ENCODE assay signal across 8 mouse cellular contexts in genomic region chr7:68829861-68830260, GRCm38 (mm10).
DNase-seq lines count a peak whose midpoint lies in the region; ATAC-seq and TF ChIP-seq lines count a peak whose summit lies in the region.

No protein-coding gene starts in this region.

- ATAC-seq in Patski = peak; percentile 78
- ATAC-seq in frontal cortex, adult (ENCODE audit: low TSS enrichment) = peak; percentile 80
- peak; percentile 79; the same call in 1 of the 2 replicates for ATAC-seq in hindbrain, embryonic 15.5 days (ENCODE audit: low FRiP score, low read depth)

- DNase-seq in Patski (ENCODE audit: low read depth, low spot score) = peak; percentile 6
- DNase-seq in cerebellum, adult 2 months = peak; percentile 45 to 68
- DNase-seq in layer of hippocampus, postnatal 10 days (ENCODE audit: low spot score in 2 of 2) = peak; percentile 92 to 93
- DNase-seq in lung, postnatal 36 days = peak; percentile 88
- peak; percentile 83 for DNase-seq in retina, postnatal 1 day
- DNase-seq in urinary bladder, postnatal 10 days (ENCODE audit: low spot score) = peak; percentile 62

- H3K27me3 ChIP-seq in Patski = peaks cover 29% of the 10 kb centered on the region
- no peaks in the 10 kb centered on the region for H3K27me3 ChIP-seq in cerebellum, adult 2 months (ENCODE audit: control insufficient read depth, insufficient read depth, low read length)
- H3K27me3 ChIP-seq in hindbrain, embryonic 15.5 days = 0 out of 2 replicates have a peak, but pooled peaks cover 2% of the 10 kb centered on the region

- TF ChIP-seq CTCF in Patski (IDR thresholded peaks at IDR 0.05) = peak; percentile 90
- TF ChIP-seq CTCF in cerebellum, adult 2 months (IDR thresholded peaks at IDR 0.05; ENCODE audit: borderline replicate concordance, insufficient read depth, low read depth, low read length) = peak; percentile 78

- H3K27ac ChIP-seq in cerebellum, adult 2 months (ENCODE audit: insufficient read depth, low read length) = no peak overlapping the region
- H3K27ac ChIP-seq in hindbrain, embryonic 15.5 days (replicated peaks) = no peak overlapping the region

- H3K9ac ChIP-seq in hindbrain, embryonic 15.5 days = no peak overlapping the region

- POLR2A ChIA-PET in Patski (lab: Charles Lee) = no interaction called here

- H3K4me3 ChIP-seq in cerebellum, adult 2 months (replicated peaks; ENCODE audit: insufficient read depth, low read depth, low read length) = no peak overlapping the region
- H3K4me3 ChIP-seq in hindbrain, embryonic 15.5 days = no peak overlapping the region

- in situ Hi-C loops in Patski (cut with MboI; ENCODE audit: low pct_unique_long_range_greater_than_20kb) = loop anchor here (5.0 kb wide), 1 partner anchor 458 kb away; no protein-coding TSS in a partner anchor

- CTCF ChIA-PET in Patski (lab: Charles Lee) = interaction anchor here (1.0 to 5.9 kb wide), 7 partner anchors 11 to 249 kb away, joined by 3 to 34 read pairs (median 4); no protein-coding TSS in a partner anchor

- no peaks in the 10 kb centered on the region for H3K4me1 ChIP-seq in cerebellum, adult 2 months (ENCODE audit: control insufficient read depth, insufficient read depth, low read length)
- no peaks in the 10 kb centered on the region for H3K4me1 ChIP-seq in hindbrain, embryonic 15.5 days (replicated peaks)

- TF ChIP-seq POLR2A in cerebellum, adult 2 months (IDR thresholded peaks at IDR 0.05; ENCODE audit: borderline replicate concordance, insufficient read depth, low read length) = no peak

- WGBS in cerebellum, adult 2 months = 16% methylated on average over 8 of the region's 8 CpGs
- 18% methylated on average over 8 of the region's 8 CpGs for WGBS in hindbrain, embryonic 15.5 days

- H3K36me3 ChIP-seq in hindbrain, embryonic 15.5 days = no peaks in the 10 kb centered on the region

- H3K4me2 ChIP-seq in hindbrain, embryonic 15.5 days = no peak overlapping the region

- H3K9me3 ChIP-seq in hindbrain, embryonic 15.5 days = no peaks in the 10 kb centered on the region

Comparison
In these comparisons a context has a peak if more than half of its experiments do, and no peak if none do; other contexts are left out.
1. DNase-seq: peak in every context shown above with its lines; median percentile 92 in layer of hippocampus, postnatal 10 days; 88 in lung, postnatal 36 days; 83 in retina, postnatal 1 day; 62 in urinary bladder, postnatal 10 days; 56 in cerebellum, adult 2 months; 6 in Patski.